Mouse (Mus musculus): ENCODE results near the gene Rpsa.

- TF ChIP-seq GATA1 (IDR thresholded peaks at IDR 0.05; ENCODE audit: borderline replicate concordance, low read length) = no peak
- no peak for TF ChIP-seq FLI1 (IDR thresholded peaks at IDR 0.05; ENCODE audit: low read length)
Measured at GRCm38 (mm10) chr9:120099304-120099703, 28.2 kb upstream of the Rpsa start.

Measured in megakaryocyte, embryonic 14.5 days (primary cell).